Mouse (Mus musculus) spleen, postnatal 14 days (tissue): ENCODE data around the gene Cep57l1.

Experiments used
- DNase-seq, 2 experiments: peaks; one replicate each; pipeline ENCODE4 v3.0.0; 2021 to 2022; ENCODE audit warnings: low spot score in 2 of 2

Cep57l1 gene

GRCm38 (mm10) chr10:41677396-41677795 lies 132.3 kb downstream of the Cep57l1 start:
- no peak for DNase-seq

GRCm38 (mm10) chr10:41676661-41677061 lies 133.0 kb downstream of the Cep57l1 start:
- DNase-seq, result no peak

- DNase-seq, result no peak
Observed at GRCm38 (mm10) chr10:41675842-41676571, 133.7 kb downstream of the Cep57l1 start.

- no peak for DNase-seq
Observed at GRCm38 (mm10) chr10:41675243-41675642, 134.4 kb downstream of the Cep57l1 start.

GRCm38 (mm10) chr10:41674362-41674761 lies 135.3 kb downstream of the Cep57l1 start:
- DNase-seq, result no peak

GRCm38 (mm10) chr10:41670196-41670595 lies 139.5 kb downstream of the Cep57l1 start:
- no peak for DNase-seq
